Comparison of ENCODE assay signal across 9 mouse cellular contexts in genomic region chr2:62046421-62046845, GRCm38 (mm10). TPM values are rescaled to one million over a fixed set of nuclear protein-coding genes. Genes with fewer than 3 reads are reported as not detected.
DNase-seq lines count a peak whose midpoint lies in the region; ATAC-seq lines count a peak whose summit lies in the region.
"Had no signal": no experiment of that assay in that cellular context is flagged by ENCODE, and none has a peak within 500 bp of the region (broad histone marks: within the 10 kb centered on the region; RNA-seq: fewer than 3 reads in every experiment).

Gene Slc4a10 (plus strand): TSS chr2:62046462.

- no peaks in the 10 kb centered on the region for H3K4me1 ChIP-seq in kidney, embryonic 16.5 days (ENCODE audit: insufficient read depth, low read length)
- H3K4me1 ChIP-seq in embryonic facial prominence, embryonic 15.5 days = peaks cover 8% of the 10 kb centered on the region; the same call in 1 of the 2 replicates
- no peaks in the 10 kb centered on the region for H3K4me1 ChIP-seq in liver, embryonic 12.5 days

- H3K4me2 ChIP-seq in kidney, embryonic 16.5 days (replicated peaks; ENCODE audit: low read depth, low read length) = peak within 1 kb of the TSS; percentile 70
- peak within 1 kb of the TSS; percentile 58 for H3K4me2 ChIP-seq in embryonic facial prominence, embryonic 15.5 days (replicated peaks)
- H3K4me2 ChIP-seq in liver, embryonic 12.5 days = peak within 1 kb of the TSS; percentile 47

- H3K27ac ChIP-seq in kidney, embryonic 16.5 days (ENCODE audit: low read length) = no peak within 1 kb of the TSS
- H3K27ac ChIP-seq in embryonic facial prominence, embryonic 15.5 days (replicated peaks) = no peak within 1 kb of the TSS
- no peak within 1 kb of the TSS for H3K27ac ChIP-seq in liver, embryonic 12.5 days

- DNase-seq in kidney, adult 18-20 months = no peak
- peak; percentile 8 for DNase-seq in kidney, postnatal 10 days
- peak; percentile 78 to 85 for DNase-seq in right cerebral cortex, postnatal 10 days (ENCODE audit: low spot score in 2 of 2)
- no peak for DNase-seq in spleen, postnatal 36 days (ENCODE audit: low spot score in 2 of 2)
- no peak for DNase-seq in lung, postnatal 14 days

- 0 out of 2 replicates have a peak, but pooled peaks cover 10% of the 10 kb centered on the region for H3K27me3 ChIP-seq in kidney, embryonic 16.5 days (ENCODE audit: insufficient read depth, low read length)
- no peaks in the 10 kb centered on the region for H3K27me3 ChIP-seq in embryonic facial prominence, embryonic 15.5 days
- H3K27me3 ChIP-seq in liver, embryonic 12.5 days (replicated peaks) = peaks cover 18% of the 10 kb centered on the region

- WGBS in kidney, embryonic 16.5 days = 20% methylated on average over 10 of the region's 10 CpGs
- 13% methylated on average over 10 of the region's 10 CpGs for WGBS in embryonic facial prominence, embryonic 15.5 days
- 23% methylated on average over 10 of the region's 10 CpGs for WGBS in liver, embryonic 12.5 days (ENCODE audit: insufficient replicate concordance)

- peak within 1 kb of the TSS; percentile 56 for H3K4me3 ChIP-seq in kidney, embryonic 16.5 days (ENCODE audit: low read length)
- peak within 1 kb of the TSS; percentile 46 for H3K4me3 ChIP-seq in embryonic facial prominence, embryonic 15.5 days (replicated peaks)
- peak within 1 kb of the TSS; percentile 34; the same call in 1 of the 2 replicates for H3K4me3 ChIP-seq in liver, embryonic 12.5 days

- peak within 1 kb of the TSS; percentile 57; the same call in 1 of the 2 replicates for H3K9ac ChIP-seq in kidney, embryonic 16.5 days (replicated peaks; ENCODE audit: low read length)
- no peak within 1 kb of the TSS for H3K9ac ChIP-seq in embryonic facial prominence, embryonic 15.5 days
- no peak within 1 kb of the TSS for H3K9ac ChIP-seq in liver, embryonic 12.5 days

- ATAC-seq in kidney, embryonic 16.5 days (ENCODE audit: low FRiP score, low TSS enrichment) = no peak; the same call in 1 of the 2 replicates
- ATAC-seq in embryonic facial prominence, embryonic 15.5 days (ENCODE audit: insufficient number of reproducible peaks, low FRiP score, low TSS enrichment, low read depth) = no peak
- no peak for ATAC-seq in liver, embryonic 12.5 days
- ATAC-seq: Patski had no signal

- H3K9me3 ChIP-seq in kidney, embryonic 16.5 days (ENCODE audit: low read length) = no peaks in the 10 kb centered on the region
- no peaks in the 10 kb centered on the region for H3K9me3 ChIP-seq in embryonic facial prominence, embryonic 15.5 days (replicated peaks)
- no peaks in the 10 kb centered on the region for H3K9me3 ChIP-seq in liver, embryonic 12.5 days (replicated peaks)

- H3K36me3 ChIP-seq in kidney, embryonic 16.5 days (ENCODE audit: insufficient read depth, low read length) = no peaks in the 10 kb centered on the region
- no peaks in the 10 kb centered on the region for H3K36me3 ChIP-seq in embryonic facial prominence, embryonic 15.5 days
- no peaks in the 10 kb centered on the region for H3K36me3 ChIP-seq in liver, embryonic 12.5 days

RNA-seq across cellular contexts. Expression of gene Slc4a10, which starts in this region (rescaled TPM):
- polyA plus RNA-seq in kidney, embryonic 16.5 days (2015; fragmentation: Nextera tagmentation; extraction: Ambion mirVana) = 0.20 and 0.33 TPM in 2 replicates
- polyA plus RNA-seq in embryonic facial prominence, embryonic 15.5 days (2015; fragmentation: Nextera tagmentation; extraction: Ambion mirVana) = 0.13 and 0.57 TPM in 2 replicates
- polyA plus RNA-seq in liver, embryonic 12.5 days (2016; fragmentation: Nextera tagmentation; extraction: Ambion mirVana) = 0.07 and 0.11 TPM in 2 replicates
- polyA plus RNA-seq: Patski had no signal

Comparison
In these comparisons a context has a peak if more than half of its experiments do, and no peak if none do; other contexts are left out.
1. DNase-seq: peak in kidney, postnatal 10 days (single experiment) and right cerebral cortex, postnatal 10 days (2 of 2); none in kidney, adult 18-20 months (single experiment), spleen, postnatal 36 days (0 of 2) and lung, postnatal 14 days (single experiment).
2. Peak in every context shown above with its lines, with median percentiles within 50 percentile points of each other: H3K4me2 ChIP-seq and H3K4me3 ChIP-seq.